Mouse (Mus musculus) erythroblast, embryonic 14.5 days (primary cell): ENCODE measurements around the gene Syndig1.

Source experiments
- GATA1 ChIP-seq: IDR thresholded peaks from 2 replicates; pipeline ENCODE4 v1.6.1; 2012; ENCODE audit warnings: low read length, inconsistent platforms, mixed read lengths
- TAL1 ChIP-seq: IDR thresholded peaks from 3 replicates; pipeline ENCODE4 v1.6.1; 2012; ENCODE audit warnings: low read length, inconsistent platforms, mixed read lengths

DNA sequence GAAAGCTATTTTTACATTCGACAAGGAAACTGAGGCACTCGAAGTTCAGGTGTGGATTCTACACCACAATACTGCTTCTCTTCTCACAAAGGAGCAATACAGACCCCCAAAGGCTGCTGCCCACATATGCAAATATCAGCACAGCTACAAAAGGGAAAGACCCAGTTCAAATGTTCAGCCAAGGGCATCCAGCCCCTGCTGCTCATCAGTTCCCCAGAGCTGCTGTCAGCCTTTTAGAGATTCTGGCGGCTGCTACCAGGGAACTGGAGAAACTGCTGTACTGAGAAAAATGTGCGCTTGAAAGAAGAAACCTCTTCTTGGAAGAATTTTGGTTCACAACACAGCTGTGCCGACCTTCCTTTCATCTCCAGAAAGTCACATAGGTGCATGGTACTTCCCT lies 187.3 kb downstream of the Syndig1 start:
- TF ChIP-seq GATA1 (no peak), TAL1 (no peak)
